Mouse (Mus musculus) embryo, embryonic 10.5 days (tissue): ENCODE measurements around the gene Mcf2l.

Experiments used
- DNase-seq: peaks from one replicate; pipeline ENCODE4 v3.0.0-alpha.2; 2015; ENCODE audit warnings: low spot score

The Mcf2l gene

DNA sequence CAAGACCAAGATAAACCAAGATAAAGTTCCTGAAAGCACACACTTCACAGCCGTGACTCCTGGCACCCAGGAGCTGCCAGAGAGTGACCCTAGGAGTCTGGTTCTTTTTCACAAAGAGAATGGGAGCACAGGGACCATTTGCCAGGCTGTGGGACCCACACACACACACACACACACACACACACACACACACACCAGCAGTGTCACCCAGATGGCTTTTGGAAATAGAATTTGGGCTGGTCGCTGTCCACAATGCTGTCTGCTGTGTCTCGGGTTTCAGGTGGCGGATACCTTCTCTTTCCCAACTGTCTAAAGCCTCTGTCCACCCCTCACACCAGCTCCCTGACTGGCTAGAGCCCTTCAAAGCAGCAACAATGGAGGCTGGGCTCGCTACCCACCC lies 120.9 kb downstream of the Mcf2l start:
- no peak for DNase-seq

DNA sequence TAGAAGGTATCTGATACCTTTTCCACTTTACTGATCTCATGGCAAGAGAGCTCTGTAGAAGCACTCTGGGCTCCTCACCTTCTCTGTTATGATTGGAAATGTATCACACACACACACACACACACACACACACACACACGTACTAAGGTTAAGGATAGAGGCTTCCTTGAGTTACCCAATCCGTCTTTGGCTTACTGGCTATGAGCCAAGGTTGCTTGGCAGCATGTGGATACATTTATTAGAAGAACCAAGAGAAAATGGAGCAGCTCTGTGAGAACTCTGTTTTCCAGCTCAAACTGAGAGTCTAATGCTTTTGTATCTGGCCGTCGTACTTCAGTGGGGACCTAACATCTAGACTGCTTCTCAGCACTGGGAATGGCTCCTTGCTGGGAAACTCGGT lies 121.9 kb downstream of the Mcf2l start:
- no peak for DNase-seq

DNA sequence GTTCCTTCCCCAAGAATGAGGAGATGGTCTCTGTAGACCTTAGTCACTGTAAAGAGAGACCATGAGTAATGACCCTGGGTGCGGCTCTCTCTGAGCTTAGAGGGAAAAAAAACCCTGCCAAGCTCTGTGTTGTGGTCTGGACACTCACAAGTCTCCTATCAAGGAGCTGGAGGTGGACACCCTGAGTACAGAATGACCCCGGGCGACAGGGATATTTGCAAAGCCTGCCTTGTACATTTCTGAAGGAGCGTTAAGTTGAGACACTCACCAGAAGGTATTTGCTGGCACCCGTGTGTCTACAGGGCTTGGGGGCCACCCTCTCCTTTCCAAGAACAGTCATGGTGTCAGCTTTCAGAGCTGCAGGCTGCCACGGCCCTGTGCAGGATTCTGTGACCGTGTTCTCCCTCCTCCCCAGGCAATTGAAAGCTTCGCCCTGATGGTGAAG lies 123.2 kb downstream of the Mcf2l start:
- peak; percentile 22 for DNase-seq

DNA sequence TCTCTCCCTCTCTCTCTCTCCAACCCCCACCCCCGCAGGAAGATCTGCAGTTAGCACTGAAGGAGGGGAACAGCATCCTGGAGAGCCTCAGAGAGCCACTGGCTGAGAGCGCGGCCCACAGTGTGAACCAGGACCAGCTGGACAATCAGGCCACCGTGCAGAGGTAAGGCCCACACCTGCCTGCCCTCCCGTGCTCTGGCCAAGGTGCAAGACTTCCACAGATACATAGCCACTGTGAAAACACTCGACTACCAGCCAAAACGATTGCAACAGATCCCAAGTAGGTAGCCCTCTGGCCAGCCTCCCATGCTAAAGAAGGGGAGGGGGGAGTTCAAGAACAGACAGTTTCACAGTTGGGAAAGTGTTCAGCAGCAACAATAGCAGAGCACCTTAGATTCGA lies 124.7 kb downstream of the Mcf2l start:
- DNase-seq: no peak

DNA sequence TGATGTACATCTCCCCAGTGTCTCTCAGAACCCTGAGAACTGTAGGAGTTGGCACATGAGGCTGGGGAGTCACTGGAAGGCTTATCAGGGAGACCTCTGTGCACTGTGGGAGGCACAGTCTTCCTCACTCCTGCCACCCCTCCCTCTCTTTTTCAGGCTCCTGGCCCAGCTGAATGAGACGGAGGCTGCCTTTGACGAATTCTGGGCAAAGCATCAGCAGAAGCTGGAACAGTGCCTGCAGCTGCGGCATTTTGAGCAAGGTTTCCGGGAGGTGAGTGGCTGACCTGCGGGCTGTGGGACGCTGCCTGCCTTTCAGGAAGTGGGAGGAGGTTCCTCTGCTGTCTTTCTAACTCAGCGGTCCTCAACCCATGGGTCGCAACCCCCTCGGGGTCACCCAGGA lies 126.2 kb downstream of the Mcf2l start:
- no peak for DNase-seq

DNA sequence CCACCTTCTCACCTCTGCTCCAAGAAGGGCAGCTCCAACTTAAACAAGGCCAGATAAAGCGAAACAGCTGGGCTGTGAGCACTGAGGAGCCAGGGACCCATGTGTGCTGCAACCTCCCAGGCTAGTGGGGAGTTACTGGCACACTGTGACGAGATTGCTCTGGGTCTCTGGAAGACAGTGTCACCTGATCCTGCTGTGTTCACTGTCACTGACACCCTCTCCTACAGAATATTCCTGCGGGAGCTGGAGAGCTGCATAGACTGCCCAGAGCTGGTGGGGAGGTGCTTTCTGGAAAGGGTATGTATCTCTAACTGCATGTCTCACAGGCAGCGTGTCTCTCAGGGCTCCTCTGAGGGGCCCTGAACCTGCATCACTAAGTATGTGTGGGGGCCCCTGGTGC lies 133.9 kb downstream of the Mcf2l start:
- no peak for DNase-seq

DNA sequence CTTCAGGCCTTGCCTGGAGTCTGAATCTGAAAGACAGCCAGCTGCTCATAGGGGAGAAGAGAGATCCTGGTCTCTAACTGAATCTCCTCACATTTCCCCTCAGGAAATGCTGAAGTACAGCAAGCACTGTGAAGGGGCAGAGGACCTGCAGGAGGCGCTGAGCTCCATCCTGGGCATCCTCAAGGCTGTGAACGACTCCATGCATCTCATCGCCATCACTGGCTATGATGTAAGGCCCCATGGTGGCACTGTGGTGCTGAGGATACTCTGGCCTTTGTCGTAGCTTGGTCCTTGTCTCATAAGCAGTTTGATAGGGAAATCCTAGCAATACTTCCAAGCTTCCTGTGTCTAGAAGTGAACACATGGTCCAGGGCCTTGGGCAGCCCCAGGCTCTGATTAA lies 136.7 kb downstream of the Mcf2l start:
- no peak for DNase-seq

DNA sequence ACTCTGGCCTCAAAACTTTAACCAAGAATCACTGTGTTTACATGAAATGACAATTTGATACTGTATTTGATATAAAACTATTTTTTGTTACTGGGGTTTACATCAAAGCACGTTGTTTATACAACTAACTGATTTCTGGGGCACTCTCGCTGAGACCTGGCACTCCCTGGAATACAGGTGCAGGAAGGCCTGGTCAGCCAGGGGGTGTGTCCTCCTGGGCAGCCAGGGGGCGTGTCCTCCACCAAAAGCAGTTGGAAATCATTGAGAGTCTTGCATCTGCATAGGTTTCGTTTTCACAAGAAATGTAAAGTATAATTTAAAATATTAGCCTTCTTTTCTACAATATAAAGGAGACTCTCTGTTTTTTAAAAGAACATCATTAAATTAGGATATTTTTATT lies 146.0 kb downstream of the Mcf2l start:
- DNase-seq: no peak

DNA sequence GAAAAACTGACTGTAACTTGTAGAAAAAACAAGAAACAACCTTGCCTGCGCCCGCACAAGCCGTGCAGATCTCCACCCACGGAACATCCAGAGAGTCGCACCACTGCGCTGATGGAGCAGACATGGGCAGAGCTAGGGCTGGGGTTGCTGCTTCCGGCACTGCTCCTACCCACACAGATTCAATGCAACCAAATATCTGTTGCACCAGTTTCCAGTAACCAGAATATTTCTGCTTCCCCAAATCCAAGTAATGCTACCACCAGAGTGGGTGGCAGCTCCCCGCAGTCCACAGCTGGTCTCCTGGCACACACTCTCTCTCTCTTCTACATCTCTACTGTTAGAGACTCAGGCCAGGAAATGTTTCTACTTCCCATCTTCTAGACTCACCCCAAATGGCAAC lies 148.2 kb downstream of the Mcf2l start:
- DNase-seq: no peak

DNA sequence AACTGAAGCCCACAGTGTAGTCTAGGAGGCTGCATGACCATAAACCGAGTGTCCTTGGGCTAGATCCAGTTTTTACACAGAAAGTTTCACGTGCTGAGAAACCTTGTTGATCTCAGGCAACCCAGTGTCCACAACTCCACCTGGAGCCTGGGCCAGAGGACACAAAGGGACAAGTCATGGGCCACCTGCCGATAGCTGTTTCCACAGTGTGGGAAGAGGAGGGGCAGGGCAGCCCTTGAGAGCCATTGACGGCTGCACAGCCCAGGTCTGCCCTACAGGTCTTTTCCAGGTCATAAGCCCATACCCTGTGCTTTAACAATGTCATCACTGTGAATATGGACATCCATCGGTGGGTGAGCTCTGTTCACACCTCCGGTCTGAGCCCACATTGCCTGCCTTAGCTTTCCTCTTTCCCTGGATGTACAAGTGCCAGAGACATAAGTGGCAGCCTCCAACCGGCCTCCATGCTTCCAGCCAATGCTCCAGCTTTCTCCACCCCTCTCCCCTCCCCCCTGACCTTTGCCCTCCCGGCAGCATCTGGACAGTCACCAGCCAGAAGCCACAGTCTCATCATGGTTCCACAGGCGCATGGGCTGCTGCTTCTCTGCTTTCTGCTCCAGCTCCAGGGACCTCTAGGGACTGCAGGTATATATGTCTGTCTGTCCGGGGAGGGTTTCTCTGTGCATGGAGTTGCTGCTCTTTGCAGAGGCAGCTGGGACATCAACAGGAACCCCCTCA lies 152.1 kb downstream of the Mcf2l start, which contains the start of gene F7:
Gene F7, plus strand, starts transcription at position 548 of the 738 bp plus-strand sequence.
- DNase-seq: peak; percentile 36

DNA sequence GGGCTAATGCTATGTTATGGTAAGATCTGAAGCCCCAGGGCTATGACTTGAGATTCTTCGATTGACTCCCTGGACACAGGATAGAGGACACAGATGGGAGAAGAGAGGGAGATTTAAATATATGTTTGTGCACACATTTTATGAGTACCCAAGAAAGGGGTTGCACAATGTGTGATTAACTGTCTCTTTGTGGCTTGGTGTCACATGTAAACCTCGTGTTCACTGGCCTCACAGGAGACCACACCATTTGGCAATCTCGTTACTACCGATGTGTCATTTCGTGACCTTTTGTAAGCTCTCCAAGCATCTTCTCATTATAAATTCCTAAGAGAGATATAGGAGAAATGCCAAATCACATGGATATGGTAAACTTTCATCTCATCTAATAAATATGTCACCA lies 154.0 kb downstream of the Mcf2l start:
- DNase-seq: no peak

DNA sequence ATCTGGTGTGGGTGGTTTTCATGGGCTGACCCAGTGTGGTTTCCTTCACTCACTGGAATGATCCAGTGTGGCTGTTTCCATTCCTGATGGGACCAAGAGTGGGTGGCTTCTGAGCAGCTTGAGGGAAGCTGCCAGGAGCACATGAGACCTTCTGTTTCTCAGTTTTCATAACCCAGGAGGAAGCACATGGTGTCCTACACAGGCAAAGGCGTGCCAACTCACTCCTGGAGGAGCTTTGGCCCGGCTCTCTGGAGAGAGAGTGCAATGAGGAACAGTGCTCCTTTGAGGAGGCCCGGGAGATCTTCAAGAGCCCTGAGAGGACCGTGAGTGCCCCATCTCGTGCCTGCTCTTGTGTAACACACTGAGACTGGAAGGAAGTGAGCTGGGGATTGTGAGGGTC lies 154.9 kb downstream of the Mcf2l start:
- no peak for DNase-seq

DNA sequence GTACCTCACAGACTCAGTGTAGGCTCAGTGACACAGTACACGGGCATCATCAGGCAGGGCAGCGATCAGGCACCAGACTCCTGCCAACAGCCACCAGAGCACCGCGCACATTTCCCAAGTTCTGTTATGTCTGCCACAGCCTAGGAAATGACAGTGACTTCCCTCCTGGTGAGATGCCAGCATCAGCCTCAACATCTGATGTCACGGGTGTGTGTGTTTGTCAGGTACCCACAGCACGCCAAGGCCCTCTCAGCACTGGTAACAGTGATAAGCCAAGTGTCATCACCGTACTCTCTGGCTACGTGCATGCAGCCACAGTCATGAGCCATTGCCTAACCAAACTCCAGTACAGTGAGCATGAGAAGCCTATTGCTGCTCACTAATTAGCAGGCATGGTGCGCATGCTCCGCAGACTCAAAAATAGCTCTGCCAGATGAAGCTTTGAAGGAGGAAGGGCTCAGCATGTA lies 162.8 kb downstream of the Mcf2l start:
- no peak for DNase-seq

DNA sequence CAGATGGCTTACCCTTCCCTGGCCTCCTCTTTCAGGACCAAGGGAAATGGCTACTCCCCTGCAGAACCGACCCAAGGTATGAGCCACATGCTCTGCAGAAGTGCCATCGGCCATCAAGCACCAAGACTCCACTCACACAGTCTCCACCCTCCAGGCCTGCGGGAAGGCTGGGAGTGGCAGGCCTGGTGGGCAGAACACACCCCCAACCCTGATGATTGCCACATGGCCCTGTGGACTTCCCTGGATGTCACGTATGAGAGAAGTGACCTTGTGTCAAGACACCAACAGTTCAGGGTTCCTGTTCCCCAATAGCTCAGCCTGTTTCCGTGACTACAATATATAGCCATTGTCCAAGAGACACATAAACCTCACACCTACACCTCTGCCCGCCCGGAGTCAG lies 163.4 kb downstream of the Mcf2l start, which contains the start of gene F10:
Gene F10, plus strand, starts transcription at position 294 of the 400 bp plus-strand sequence.
- no peak for DNase-seq

DNA sequence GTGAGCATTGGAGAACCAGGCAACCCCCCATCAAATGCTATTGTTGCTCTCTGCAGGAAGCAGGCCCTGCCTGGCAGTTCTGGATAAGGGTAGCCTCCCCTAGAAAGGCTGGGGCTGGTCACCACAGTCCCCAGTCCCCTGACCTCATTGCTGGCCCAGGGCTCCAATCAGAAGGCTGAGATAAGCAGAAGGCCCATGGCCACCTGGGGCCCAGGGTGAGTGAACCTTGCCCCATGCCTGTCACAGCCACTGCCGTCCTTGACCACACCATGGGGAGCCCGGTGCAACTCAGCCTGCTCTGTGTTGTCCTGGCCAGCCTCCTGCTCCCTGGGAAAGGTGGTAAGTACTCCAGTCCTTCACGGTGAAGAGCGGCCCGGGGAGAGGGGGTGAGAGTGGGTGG lies 164.0 kb downstream of the Mcf2l start:
- DNase-seq: no peak

DNA sequence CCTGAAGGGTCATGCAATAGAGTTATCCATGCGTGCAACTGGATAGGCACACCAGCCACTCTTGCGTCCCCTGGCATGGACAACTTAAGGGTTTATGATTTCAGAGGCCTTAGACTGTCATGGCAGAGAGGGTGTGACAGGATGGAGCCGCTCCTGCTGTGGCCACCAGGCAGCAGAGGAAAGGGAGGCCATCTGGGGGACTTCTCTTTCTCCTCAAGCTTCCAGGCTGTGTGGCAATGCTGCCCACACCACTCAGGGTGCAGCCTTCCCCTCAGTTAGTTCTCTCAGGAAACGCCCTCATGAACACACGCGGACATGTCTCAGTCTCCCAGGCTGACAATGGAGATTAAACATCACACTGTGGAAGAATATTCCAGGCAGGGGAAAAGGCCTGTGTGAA lies 165.4 kb downstream of the Mcf2l start:
- DNase-seq: no peak

DNA sequence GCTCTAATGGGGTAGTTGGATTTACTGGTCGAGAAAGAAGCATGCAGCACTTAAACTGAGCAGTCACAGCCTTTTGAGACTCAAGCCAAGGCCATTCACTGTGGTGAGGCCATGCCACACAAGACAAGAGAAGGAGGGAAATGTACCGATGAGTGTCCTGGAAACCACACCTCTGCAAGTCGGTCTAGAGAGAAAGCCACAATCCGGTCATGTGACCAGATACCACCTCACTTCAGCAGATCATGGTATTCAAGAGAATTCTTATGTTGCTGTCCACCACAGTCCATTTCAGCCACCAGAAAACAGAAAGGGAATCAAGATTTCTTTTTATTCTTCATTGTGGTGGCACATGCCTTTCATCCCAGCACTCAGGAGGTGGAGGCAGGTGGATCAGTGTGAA lies 167.9 kb downstream of the Mcf2l start:
- no peak for DNase-seq

DNA sequence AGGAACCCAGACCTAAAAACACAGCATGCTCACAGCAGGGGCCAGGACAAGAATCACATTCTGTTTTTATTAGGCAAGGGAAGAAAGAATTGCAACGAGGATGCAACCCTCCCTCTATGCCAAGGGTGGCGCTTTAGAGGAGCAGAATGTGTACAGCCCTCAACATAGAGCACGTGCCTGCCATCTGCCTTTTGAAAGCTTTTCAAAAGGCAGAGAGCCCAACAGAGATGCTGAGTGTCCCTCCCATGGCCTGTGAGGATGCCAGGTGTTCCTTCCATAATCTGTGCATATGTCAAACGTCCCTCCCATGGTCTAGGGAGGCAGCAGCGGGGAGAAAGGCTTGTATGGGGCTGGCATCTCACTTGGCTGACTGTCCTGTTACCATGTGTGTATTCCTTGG lies 174.0 kb downstream of the Mcf2l start:
- DNase-seq: no peak

DNA sequence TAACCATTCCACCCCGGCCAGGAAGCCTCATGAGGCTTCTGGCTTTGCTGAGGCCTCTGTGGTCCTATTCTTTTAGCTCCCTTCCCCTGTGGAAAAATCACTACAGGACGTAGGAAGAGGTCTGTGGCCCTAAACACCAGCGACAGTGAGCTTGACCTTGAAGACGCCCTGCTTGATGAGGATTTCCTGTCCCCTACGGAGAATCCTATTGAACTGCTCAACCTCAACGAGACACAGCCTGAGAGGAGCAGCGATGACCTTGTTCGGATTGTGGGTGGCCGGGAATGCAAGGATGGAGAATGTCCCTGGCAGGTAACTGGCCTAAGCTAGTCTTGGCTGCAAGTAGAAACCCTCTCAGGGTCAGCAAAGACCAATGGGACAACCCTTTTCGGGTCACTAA lies 176.9 kb downstream of the Mcf2l start:
- DNase-seq: no peak

DNA sequence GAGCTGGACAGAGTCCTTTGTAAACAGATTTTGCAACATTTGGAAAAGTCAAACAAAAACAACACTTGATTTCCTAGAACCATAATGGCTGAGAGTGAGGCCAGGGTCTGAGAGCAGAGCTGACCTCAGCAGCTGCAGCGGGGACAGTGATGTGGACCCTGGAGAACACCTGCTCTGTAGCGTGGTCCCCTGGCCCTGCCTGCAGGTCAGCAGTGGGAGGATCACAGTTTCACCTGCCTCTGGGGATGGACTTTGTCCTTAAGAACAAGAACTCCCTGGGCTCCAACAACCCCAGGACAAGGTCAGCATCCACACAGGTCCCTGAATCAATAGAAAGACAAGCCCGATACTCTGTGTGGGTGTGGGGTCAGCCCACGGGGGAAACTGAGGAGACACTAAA lies 183.7 kb downstream of the Mcf2l start:
- DNase-seq: no peak

DNA sequence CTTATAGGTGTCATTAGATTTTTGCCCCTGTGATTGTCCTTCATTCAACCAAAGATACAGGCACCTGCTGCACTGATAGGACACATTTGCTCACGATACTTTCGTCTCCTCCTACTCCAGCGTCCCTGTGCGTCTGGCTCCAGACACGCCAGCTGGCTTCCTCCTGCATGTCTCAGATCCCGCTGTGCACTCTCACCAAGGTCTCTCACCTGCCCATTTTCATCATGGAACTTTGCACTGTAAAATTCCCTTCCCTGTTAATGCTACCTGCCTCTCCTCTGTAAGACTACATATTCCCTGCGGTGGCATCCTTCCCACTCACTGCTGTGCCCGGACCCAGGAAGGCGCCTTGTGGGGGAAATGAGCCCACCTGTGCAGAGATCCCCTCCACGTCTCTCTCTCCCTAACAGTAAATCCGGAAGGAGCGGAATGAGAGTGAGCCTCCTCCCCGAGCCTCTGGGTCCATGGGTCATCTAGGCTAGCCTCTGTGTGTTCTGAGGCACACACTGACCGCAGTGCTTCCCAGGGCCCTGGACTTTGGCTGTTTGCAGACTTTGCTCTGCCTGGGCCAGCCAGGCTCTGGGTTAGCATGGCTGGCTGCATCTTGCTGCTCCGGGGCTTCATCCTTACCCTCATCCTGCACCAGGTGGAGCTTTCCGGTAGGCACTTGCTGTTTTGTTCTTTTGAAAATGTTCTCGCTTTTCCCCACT lies 187.0 kb downstream of the Mcf2l start, which contains the start of gene Proz:
Gene Proz, plus strand, starts transcription at position 474 of the 710 bp plus-strand sequence.
- no peak for DNase-seq

DNA sequence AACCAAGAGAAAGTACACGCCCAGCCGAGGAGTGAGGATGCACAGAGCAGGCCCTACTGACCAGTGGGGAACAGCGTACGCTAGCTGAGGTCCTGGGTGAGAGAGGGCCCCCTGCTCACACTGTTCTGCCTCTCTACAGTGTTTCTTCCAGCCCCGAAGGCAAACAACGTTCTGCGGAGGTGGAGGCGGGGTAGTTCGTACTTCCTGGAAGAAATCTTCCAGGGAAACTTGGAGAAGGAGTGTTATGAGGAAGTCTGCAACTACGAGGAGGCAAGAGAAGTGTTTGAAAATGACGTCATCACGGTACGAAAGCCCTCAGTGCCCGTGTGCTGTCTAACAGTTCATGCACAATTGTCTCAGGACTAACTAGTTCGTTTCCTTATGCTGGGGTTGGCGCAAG lies 189.5 kb downstream of the Mcf2l start:
- no peak for DNase-seq
